Mouse (Mus musculus): ENCODE results near the gene As3mt.
"Not testable (repeated sequence)": the region's sequence is repeated elsewhere in the genome, so short reads cannot be mapped to it uniquely, and the experiment has no call there.

Gene As3mt

GRCm38 (mm10) chr19:46752235-46752634 lies 45.0 kb downstream of the As3mt start:
- no peak for DNase-seq (ENCODE audit: low read depth, low spot score)

GRCm38 (mm10) chr19:46755066-46755465 lies 47.8 kb downstream of the As3mt start:
- DNase-seq (ENCODE audit: low read depth, low spot score), result peak; percentile 31

GRCm38 (mm10) chr19:46756221-46756620 lies 49.0 kb downstream of the As3mt start:
- DNase-seq (ENCODE audit: low read depth, low spot score), result no peak

- no peak for DNase-seq (ENCODE audit: low read depth, low spot score)
Measured at GRCm38 (mm10) chr19:46759096-46759495, 51.8 kb downstream of the As3mt start.

GRCm38 (mm10) chr19:46759909-46760308 lies 52.7 kb downstream of the As3mt start:
- DNase-seq (ENCODE audit: low read depth, low spot score), result not testable (repeated sequence)

- DNase-seq (ENCODE audit: low read depth, low spot score), result peak; percentile 94
Measured at GRCm38 (mm10) chr19:46760375-46761160, 53.3 kb downstream of the As3mt start.

GRCm38 (mm10) chr19:46761247-46761946 lies 54.1 kb downstream of the As3mt start, which contains the start of gene Cnnm2:
TSS of gene Cnnm2 (plus strand) at chr19:46761596.
- peak; percentile 100 for DNase-seq (ENCODE audit: low read depth, low spot score)

- no peak for DNase-seq (ENCODE audit: low read depth, low spot score)
Measured at GRCm38 (mm10) chr19:46761971-46762290, 54.7 kb downstream of the As3mt start.

GRCm38 (mm10) chr19:46762291-46762991 lies 55.2 kb downstream of the As3mt start:
- no peak for DNase-seq (ENCODE audit: low read depth, low spot score)

- DNase-seq (ENCODE audit: low read depth, low spot score), result no peak
Measured at GRCm38 (mm10) chr19:46762992-46763342, 55.7 kb downstream of the As3mt start.

- no peak for DNase-seq (ENCODE audit: low read depth, low spot score)
Measured at GRCm38 (mm10) chr19:46763356-46763755, 56.1 kb downstream of the As3mt start.

- DNase-seq (ENCODE audit: low read depth, low spot score), result no peak
Measured at GRCm38 (mm10) chr19:46763932-46764762, 56.9 kb downstream of the As3mt start.

GRCm38 (mm10) chr19:46764763-46765117 lies 57.5 kb downstream of the As3mt start:
- DNase-seq (ENCODE audit: low read depth, low spot score), result no peak

- no peak for DNase-seq (ENCODE audit: low read depth, low spot score)
Measured at GRCm38 (mm10) chr19:46766125-46766524, 58.9 kb downstream of the As3mt start.

GRCm38 (mm10) chr19:46769759-46770158 lies 62.5 kb downstream of the As3mt start:
- DNase-seq (ENCODE audit: low read depth, low spot score), result no peak

- DNase-seq (ENCODE audit: low read depth, low spot score), result no peak
Measured at GRCm38 (mm10) chr19:46771801-46772200, 64.5 kb downstream of the As3mt start.

- DNase-seq (ENCODE audit: low read depth, low spot score), result no peak
Measured at GRCm38 (mm10) chr19:46776391-46776790, 69.1 kb downstream of the As3mt start.

- DNase-seq (ENCODE audit: low read depth, low spot score), result no peak
Measured at GRCm38 (mm10) chr19:46776850-46777249, 69.6 kb downstream of the As3mt start.

- DNase-seq (ENCODE audit: low read depth, low spot score), result no peak
Measured at GRCm38 (mm10) chr19:46777928-46778680, 70.8 kb downstream of the As3mt start.

GRCm38 (mm10) chr19:46779130-46779529 lies 71.9 kb downstream of the As3mt start:
- not testable (repeated sequence) for DNase-seq (ENCODE audit: low read depth, low spot score)

GRCm38 (mm10) chr19:46784038-46784437 lies 76.8 kb downstream of the As3mt start:
- no peak for DNase-seq (ENCODE audit: low read depth, low spot score)

Measured in 3T3-L1 (cell line).